Mouse (Mus musculus) monocyte, adult 5-6 weeks (primary cell): ENCODE data around the gene Map3k10. TPM values are rescaled to one million over a fixed set of nuclear protein-coding genes. Genes with fewer than 3 reads are reported as not detected.

Source experiments
- ATAC-seq: fragments of 153-309, 156-312 bp; replicated peaks from 2 replicates; pipeline ENCODE4 v1.8.0; 2017; ENCODE audit warnings: mild to moderate bottlenecking; ENCODE audit not compliant: low TSS enrichment, insufficient number of reproducible peaks, severe bottlenecking, poor library complexity, low FRiP score
- total RNA-seq: library from RNA; stranded (forward); fragments of 200-1000, 200-491, 200-594 nt; gene quantifications from 3 replicates; pipeline ENCODE4 v1.2.3, GENCODE M21; 2017

Map3k10 gene
- 3.2 to 18.5 TPM (median 4.4 TPM) in 3 replicates for total RNA-seq

GRCm38 (mm10) chr7:27674522-27675221 lies at the start of gene Map3k10:
TSS of gene Map3k10 (minus strand) at chr7:27674598.
- ATAC-seq, result peak; percentile 95

- ATAC-seq, result no peak
These were observed 47.6 kb upstream of the Map3k10 start for GRCm38 (mm10) chr7:27721951-27722350.

GRCm38 (mm10) chr7:27710402-27710801 lies 36.0 kb upstream of the Map3k10 start:
- no peak for ATAC-seq

GRCm38 (mm10) chr7:27696711-27697110 lies 22.3 kb upstream of the Map3k10 start:
- no peak for ATAC-seq

GRCm38 (mm10) chr7:27691076-27691475 lies 16.7 kb upstream of the Map3k10 start:
- no peak for ATAC-seq

- peak; percentile 97 for ATAC-seq
These were observed 14.6 kb upstream of the Map3k10 start, which contains the start of gene Zfp607b for GRCm38 (mm10) chr7:27688815-27689612. TSS of gene Zfp607b (plus strand) at chr7:27689340.

GRCm38 (mm10) chr7:27688246-27688788 lies 13.9 kb upstream of the Map3k10 start:
- ATAC-seq, result no peak

GRCm38 (mm10) chr7:27687836-27688235 lies 13.4 kb upstream of the Map3k10 start:
- no peak for ATAC-seq

- no peak for ATAC-seq
These were observed 12.6 kb upstream of the Map3k10 start for GRCm38 (mm10) chr7:27687043-27687442.

GRCm38 (mm10) chr7:27685681-27686080 lies 11.3 kb upstream of the Map3k10 start:
- ATAC-seq, result no peak

- ATAC-seq, result no peak
These were observed 10.8 kb upstream of the Map3k10 start for GRCm38 (mm10) chr7:27685220-27685619.

- ATAC-seq, result no peak
These were observed 8.8 kb upstream of the Map3k10 start for GRCm38 (mm10) chr7:27683218-27683617.

- ATAC-seq, result no peak
These were observed 819 bp upstream of the Map3k10 start for GRCm38 (mm10) chr7:27675222-27675612.

- ATAC-seq, result no peak
These were observed 240 bp downstream of the Map3k10 start for GRCm38 (mm10) chr7:27674195-27674521.

- ATAC-seq, result no peak
These were observed 745 bp downstream of the Map3k10 start for GRCm38 (mm10) chr7:27673575-27674131.

GRCm38 (mm10) chr7:27673064-27673574 lies 1.3 kb downstream of the Map3k10 start:
- no peak for ATAC-seq

- no peak for ATAC-seq
These were observed 12.4 kb downstream of the Map3k10 start for GRCm38 (mm10) chr7:27662038-27662437.

GRCm38 (mm10) chr7:27658712-27659663 lies 15.4 kb downstream of the Map3k10 start:
- no peak for ATAC-seq
